Mouse (Mus musculus) liver, adult 2 months (tissue): ENCODE data around the gene Stpg3. TPM values are rescaled to one million over a fixed set of nuclear protein-coding genes. Genes with fewer than 3 reads are reported as not detected.

ENCODE experiments used
- DNase-seq: peaks from one replicate; pipeline ENCODE4 v3.0.0-alpha.2; 2011; ENCODE audit warnings: low read depth, low spot score; ENCODE audit errors: extremely low read depth
- H3K27ac ChIP-seq: fragments of 200-500 bp; replicated peaks from 2 replicates; pipeline ENCODE4 v1.5.1; 2012; ENCODE audit warnings: low read depth, mild to moderate bottlenecking, control low read depth, inconsistent platforms, low read length; ENCODE audit not compliant: insufficient read depth
- H3K27me3 ChIP-seq: fragments of 200-500 bp; 2 replicates; pipeline ENCODE4 v1.6.1; 2012; ENCODE audit warnings: mild to moderate bottlenecking, moderate library complexity, low read length, inconsistent platforms; ENCODE audit not compliant: control insufficient read depth, insufficient read depth
- H3K36me3 ChIP-seq: fragments of 200-500 bp; 2 replicates; pipeline ENCODE4 v1.6.1; 2012; ENCODE audit warnings: low read length, inconsistent platforms; ENCODE audit not compliant: control insufficient read depth, insufficient read depth
- H3K4me1 ChIP-seq: fragments of 200-500 bp; 2 replicates; pipeline ENCODE4 v1.6.1; 2011; ENCODE audit warnings: low read length; ENCODE audit not compliant: control insufficient read depth, insufficient read depth
- H3K4me3 ChIP-seq: fragments of 200-500 bp; 2 replicates; pipeline ENCODE4 v1.5.1; 2011; ENCODE audit warnings: low read depth, mild to moderate bottlenecking, control low read depth, low read length, moderate library complexity; ENCODE audit not compliant: insufficient read depth
- H3K79me2 ChIP-seq: fragments of 200-500 bp; 2 replicates; pipeline ENCODE4 v1.6.1; 2012; ENCODE audit warnings: inconsistent platforms, mild to moderate bottlenecking, low read length, moderate library complexity; ENCODE audit not compliant: control insufficient read depth, insufficient read depth
- H3K9ac ChIP-seq: fragments of 200-500 bp; 2 replicates; pipeline ENCODE4 v1.6.1; 2012; ENCODE audit warnings: low read depth, mild to moderate bottlenecking, control low read depth, inconsistent platforms, low read length
- CTCF ChIP-seq: fragments of 200-500 bp; IDR thresholded peaks from 2 replicates; pipeline ENCODE4 v1.5.1; 2011; ENCODE audit warnings: low read depth, low read length, control low read depth
- POLR2A ChIP-seq: fragments of 200-500 bp; IDR thresholded peaks from 2 replicates; pipeline ENCODE4 v1.6.1; 2011; ENCODE audit warnings: low read length, control low read depth; ENCODE audit not compliant: insufficient read depth; ENCODE audit errors: extremely low read depth
- WGBS: fragments of 180-500 bp; shearing (Covaris S2); methylation state at CpG from one replicate; pipeline ENCODE4 v1.1.7; 2018; 5-methylcytosine and 5-hydroxymethylcytosine counted together
- polyA plus RNA-seq: library from polyadenylated mRNA; depleted of rRNA; stranded (reverse); fragments of >200 nt; gene quantifications from 2 replicates; pipeline ENCODE4 v1.2.3, GENCODE M21; 2012
- total RNA-seq: library from RNA; depleted of rRNA; stranded (reverse); fragments of >200 nt; gene quantifications from 2 replicates; pipeline ENCODE4 v1.2.3, GENCODE M21; 2014

The Stpg3 gene
- total and polyA plus RNA-seq, 2 experiments = not detected

GRCm38 (mm10) chr2:25180478-25180903 is 33.9 kb downstream of the Stpg3 start, which contains the start of gene Nrarp:
Gene Nrarp, plus strand, starts transcription at chr2:25180758.
- Histone ChIP-seq H3K4me3 (peak within 1 kb of the TSS; percentile 63), H3K36me3 (no peaks in the 10 kb centered on the region), H3K79me2 (no peaks in the 10 kb centered on the region), H3K27me3 (peaks cover 5% of the 10 kb centered on the region), H3K9ac (peak within 1 kb of the TSS; percentile 46), H3K4me1 (no peaks in the 10 kb centered on the region), H3K27ac (peak within 1 kb of the TSS; percentile 26; the same call in 1 of the 2 replicates)
- WGBS = 2% methylated on average over 35 of the region's 35 CpGs
- TF ChIP-seq CTCF = peak; percentile 41; the same call in 1 of the 2 replicates
- peak; percentile 52; the same call in 1 of the 2 replicates for TF ChIP-seq POLR2A
- DNase-seq = peak; percentile 27

- Histone ChIP-seq H3K9ac (no peak overlapping the region), H3K36me3 (no peaks in the 10 kb centered on the region), H3K4me1 (no peaks in the 10 kb centered on the region), H3K27me3 (peaks cover 5% of the 10 kb centered on the region), H3K27ac (no peak overlapping the region), H3K79me2 (no peaks in the 10 kb centered on the region), H3K4me3 (no peak overlapping the region)
- no peak for DNase-seq
- TF ChIP-seq CTCF (no peak), POLR2A (no peak)
- WGBS = 73% methylated on average over 15 of the region's 15 CpGs
Measured at GRCm38 (mm10) chr2:25179566-25180217, 34.7 kb downstream of the Stpg3 start.

GRCm38 (mm10) chr2:25178285-25178972 is 36.0 kb downstream of the Stpg3 start:
- no peak for DNase-seq
- Histone ChIP-seq H3K4me3 (no peak overlapping the region), H3K9ac (no peak overlapping the region), H3K4me1 (no peaks in the 10 kb centered on the region), H3K27ac (no peak overlapping the region), H3K79me2 (no peaks in the 10 kb centered on the region), H3K36me3 (no peaks in the 10 kb centered on the region), H3K27me3 (peaks cover 5% of the 10 kb centered on the region)
- TF ChIP-seq CTCF = no peak
- no peak for TF ChIP-seq POLR2A
- WGBS = 71% methylated on average over 10 of the region's 10 CpGs

GRCm38 (mm10) chr2:25177685-25178084 is 36.8 kb downstream of the Stpg3 start:
- H3K4me3 ChIP-seq = no peak overlapping the region
- H3K79me2 ChIP-seq = no peaks in the 10 kb centered on the region
- no peak overlapping the region for H3K27ac ChIP-seq
- WGBS = 71% methylated on average over 6 of the region's 6 CpGs
- peaks cover 5% of the 10 kb centered on the region for H3K27me3 ChIP-seq
- no peaks in the 10 kb centered on the region for H3K4me1 ChIP-seq
- no peak for TF ChIP-seq POLR2A
- TF ChIP-seq CTCF = no peak
- H3K9ac ChIP-seq = no peak overlapping the region
- no peak for DNase-seq
- H3K36me3 ChIP-seq = no peaks in the 10 kb centered on the region

- 76% methylated on average over 4 of the region's 4 CpGs for WGBS
- DNase-seq = no peak
- Histone ChIP-seq H3K36me3 (no peaks in the 10 kb centered on the region), H3K4me1 (no peaks in the 10 kb centered on the region), H3K9ac (no peak overlapping the region), H3K27me3 (peaks cover 5% of the 10 kb centered on the region), H3K79me2 (no peaks in the 10 kb centered on the region), H3K27ac (peak overlapping the region; percentile 45), H3K4me3 (no peak overlapping the region)
- TF ChIP-seq POLR2A (no peak), CTCF (no peak)
Measured at GRCm38 (mm10) chr2:25177076-25177475, 37.4 kb downstream of the Stpg3 start.
